10 mouse cellular contexts compared by ENCODE assay signal in genomic region chr17:78401713-78402112, GRCm38 (mm10). TPM values are rescaled to one million over a fixed set of nuclear protein-coding genes. Genes with fewer than 3 reads are reported as not detected.
A peak's percentile ranks its signal among the peaks of the same experiment; 100 is the strongest.
DNase-seq lines count a peak whose midpoint lies in the region; ATAC-seq lines count a peak whose summit lies in the region.
"Had no signal": no experiment of that assay in that cellular context is flagged by ENCODE, and none has a peak within 500 bp of the region (broad histone marks: within the 10 kb centered on the region; RNA-seq: fewer than 3 reads in every experiment).

No protein-coding gene starts in this region.

- no peak for DNase-seq in kidney, postnatal 10 days
- DNase-seq in adipocyte (ENCODE audit: low spot score) = peak; percentile 30
- peak; percentile 80 for DNase-seq in cerebellum, adult 8-10 months
- no peak for DNase-seq in right cerebral cortex, adult 18-20 months
- no peak for DNase-seq in adrenal gland, postnatal 36 days
- no peak for DNase-seq in layer of hippocampus, adult 11-12 months (ENCODE audit: low spot score)

- no peak overlapping the region for H3K4me3 ChIP-seq in kidney, embryonic 16.5 days (ENCODE audit: low read length)
- no peak overlapping the region for H3K4me3 ChIP-seq in lung, embryonic 16.5 days (ENCODE audit: low read length)
- H3K4me3 ChIP-seq: embryonic facial prominence, embryonic 12.5 days; left cerebral cortex, adult 2 months had no signal

- H3K4me1 ChIP-seq in kidney, embryonic 16.5 days (ENCODE audit: insufficient read depth, low read length) = peaks cover 5% of the 10 kb centered on the region; the same call in 1 of the 2 replicates
- H3K4me1 ChIP-seq in lung, embryonic 16.5 days (replicated peaks; ENCODE audit: control insufficient read depth, insufficient read depth, low read length) = peaks cover 7% of the 10 kb centered on the region
- H3K4me1 ChIP-seq: embryonic facial prominence, embryonic 12.5 days had no signal

- no peak for ATAC-seq in kidney, embryonic 16.5 days (ENCODE audit: low FRiP score, low TSS enrichment)
- ATAC-seq in lung, embryonic 16.5 days (ENCODE audit: low read depth) = peak; percentile 74

- no peaks in the 10 kb centered on the region for H3K27me3 ChIP-seq in kidney, embryonic 16.5 days (ENCODE audit: insufficient read depth, low read length)
- H3K27me3 ChIP-seq in lung, embryonic 16.5 days (ENCODE audit: control insufficient read depth, insufficient read depth, low read depth, low read length) = no peaks in the 10 kb centered on the region
- H3K27me3 ChIP-seq: embryonic facial prominence, embryonic 12.5 days had no signal

- no peak overlapping the region for H3K9ac ChIP-seq in kidney, embryonic 16.5 days (replicated peaks; ENCODE audit: low read length)
- H3K9ac ChIP-seq in lung, embryonic 16.5 days (ENCODE audit: low read length) = no peak overlapping the region
- H3K9ac ChIP-seq: embryonic facial prominence, embryonic 12.5 days had no signal

- WGBS in kidney, embryonic 16.5 days = 80% methylated on average over 4 of the region's 4 CpGs
- 53% methylated on average over 4 of the region's 4 CpGs for WGBS in lung, embryonic 16.5 days

- H3K36me3 ChIP-seq in kidney, embryonic 16.5 days (ENCODE audit: insufficient read depth, low read length) = peaks cover 23% of the 10 kb centered on the region
- H3K36me3 ChIP-seq in lung, embryonic 16.5 days (ENCODE audit: control insufficient read depth, insufficient read depth, low read length) = peaks cover 4% of the 10 kb centered on the region; the same call in 1 of the 2 replicates

- peak overlapping the region; percentile 0; the same call in 1 of the 2 replicates for H3K27ac ChIP-seq in kidney, embryonic 16.5 days (ENCODE audit: low read length)
- peak overlapping the region; percentile 10; the same call in 1 of the 2 replicates for H3K27ac ChIP-seq in lung, embryonic 16.5 days (ENCODE audit: low read length)
- H3K27ac ChIP-seq: embryonic facial prominence, embryonic 12.5 days; left cerebral cortex, adult 2 months had no signal

- H3K4me2 ChIP-seq in kidney, embryonic 16.5 days (replicated peaks; ENCODE audit: low read depth, low read length) = no peak overlapping the region
- no peak overlapping the region for H3K4me2 ChIP-seq in lung, embryonic 16.5 days (ENCODE audit: low read depth, low read length)
- H3K4me2 ChIP-seq: embryonic facial prominence, embryonic 12.5 days had no signal

- no peaks in the 10 kb centered on the region for H3K9me3 ChIP-seq in kidney, embryonic 16.5 days (ENCODE audit: low read length)
- H3K9me3 ChIP-seq in lung, embryonic 16.5 days (ENCODE audit: control insufficient read depth, low read length) = no peaks in the 10 kb centered on the region
- H3K9me3 ChIP-seq: embryonic facial prominence, embryonic 12.5 days had no signal

RNA-seq across cellular contexts. Expression of gene Fez2, which starts 16.2 kb away (rescaled TPM):
- 42.8 TPM in 2 replicates for polyA plus RNA-seq in kidney, embryonic 16.5 days (2015; fragmentation: Nextera tagmentation; extraction: Ambion mirVana)
- 34.0 and 35.5 TPM in 2 replicates for polyA plus RNA-seq in lung, embryonic 16.5 days (2015; fragmentation: Nextera tagmentation; extraction: Ambion mirVana)
- total RNA-seq in adrenal gland, postnatal 36 days (2021) = 10 to 100 TPM; 57.9 to 64.7 TPM

Comparison
In these comparisons a context has a peak if more than half of its experiments do, and no peak if none do; other contexts are left out.
1. DNase-seq: peak in adipocyte (single experiment) and cerebellum, adult 8-10 months (single experiment); none in kidney, postnatal 10 days (single experiment), right cerebral cortex, adult 18-20 months (single experiment), adrenal gland, postnatal 36 days (0 of 2) and layer of hippocampus, adult 11-12 months (single experiment).